Mouse (Mus musculus): ENCODE data around the gene Nt5m. TPM values are rescaled to one million over a fixed set of nuclear protein-coding genes. Genes with fewer than 3 reads are reported as not detected.

Nt5m gene
- total RNA-seq, 2 experiments from 2014 or later, result 25.3 to 29.2 TPM

DNA sequence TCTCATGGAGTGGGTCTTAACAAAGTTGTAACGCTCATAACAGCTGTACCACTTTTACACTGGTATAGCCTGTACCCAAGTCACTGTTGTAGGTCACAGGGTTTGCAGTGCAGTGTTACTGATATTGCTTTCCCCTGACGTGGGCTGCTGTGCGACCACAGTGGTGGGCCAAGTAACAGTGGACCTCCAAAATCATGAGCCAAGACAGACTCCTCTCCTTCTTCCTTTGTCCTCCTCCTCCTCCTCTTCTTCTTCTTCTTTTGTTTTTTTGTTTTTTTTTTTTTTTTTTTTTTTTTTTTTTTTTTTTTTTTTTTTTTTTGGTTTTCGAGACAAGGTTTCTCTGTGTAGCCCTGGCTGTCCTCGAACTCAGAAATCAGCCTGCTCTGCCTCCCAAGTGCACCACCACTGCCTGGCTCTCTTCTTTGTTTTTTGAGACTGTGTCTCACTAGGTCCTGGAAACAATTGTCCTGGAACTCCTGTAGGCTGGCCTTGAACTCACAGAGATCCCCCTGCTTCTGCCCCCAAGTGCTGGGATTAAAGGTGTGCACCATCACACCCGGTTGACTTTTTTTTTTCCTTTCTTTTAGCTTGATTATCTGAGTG is 67.4 kb downstream of the Nt5m start:
- DNase-seq, result no peak

DNA sequence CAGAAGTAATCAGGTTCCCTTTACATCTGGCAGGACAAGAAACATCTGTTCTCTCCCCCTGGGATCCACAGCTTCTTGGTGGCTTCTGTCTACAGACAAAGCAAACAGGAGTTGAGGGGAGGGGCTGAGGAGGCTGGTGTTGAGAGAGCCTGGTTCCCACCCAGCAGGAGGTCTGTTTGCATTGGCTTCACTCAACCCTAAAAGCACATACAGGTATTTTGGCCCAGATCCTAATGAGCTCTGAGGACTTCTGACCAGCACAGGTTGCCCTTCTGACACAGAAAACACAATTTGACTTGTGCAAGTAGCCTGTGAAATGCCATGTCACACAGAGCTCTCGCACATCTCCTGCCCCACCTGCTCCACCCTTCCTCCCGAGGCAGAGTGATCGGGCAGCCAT is 69.2 kb downstream of the Nt5m start:
- no peak for DNase-seq

DNA sequence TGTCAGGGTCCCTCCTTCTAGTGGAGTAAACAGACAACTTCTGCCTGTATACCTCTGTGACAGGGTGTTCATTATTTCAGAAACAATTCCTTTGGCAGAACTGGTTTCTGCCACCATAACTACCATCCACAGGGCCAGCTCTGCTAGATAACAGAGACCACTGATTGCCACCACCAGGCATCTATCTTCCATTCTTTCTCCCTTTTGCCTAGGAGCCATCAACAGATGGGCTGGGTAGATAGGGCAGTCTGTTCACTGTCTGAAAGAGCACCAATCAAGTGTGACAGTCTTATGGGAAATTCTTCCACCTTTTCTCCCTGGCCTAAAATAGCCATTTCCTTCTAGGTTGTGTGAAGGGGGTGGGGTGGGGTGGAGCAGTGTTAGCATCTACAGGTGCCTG is 71.3 kb downstream of the Nt5m start:
- no peak for DNase-seq

DNA sequence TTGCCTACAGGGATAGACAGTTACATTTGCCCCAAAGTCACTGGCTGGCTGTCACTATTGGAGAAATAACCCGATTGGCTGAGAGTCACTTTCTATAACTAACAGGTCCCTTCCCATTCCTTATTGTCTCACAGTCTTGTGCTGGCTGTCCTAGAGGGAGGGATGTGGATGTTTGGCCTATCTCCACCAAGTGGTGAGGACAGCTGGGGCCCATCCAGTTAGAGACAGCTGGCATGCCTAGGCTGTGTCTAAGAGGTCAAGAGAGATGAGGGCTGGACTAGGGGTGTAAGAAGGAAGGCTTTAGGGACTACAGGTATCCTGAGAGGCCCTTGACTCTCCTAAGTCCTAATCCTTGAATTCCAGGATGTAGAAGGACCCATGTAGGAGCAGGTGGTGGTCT is 72.3 kb downstream of the Nt5m start:
- DNase-seq, result no peak

DNA sequence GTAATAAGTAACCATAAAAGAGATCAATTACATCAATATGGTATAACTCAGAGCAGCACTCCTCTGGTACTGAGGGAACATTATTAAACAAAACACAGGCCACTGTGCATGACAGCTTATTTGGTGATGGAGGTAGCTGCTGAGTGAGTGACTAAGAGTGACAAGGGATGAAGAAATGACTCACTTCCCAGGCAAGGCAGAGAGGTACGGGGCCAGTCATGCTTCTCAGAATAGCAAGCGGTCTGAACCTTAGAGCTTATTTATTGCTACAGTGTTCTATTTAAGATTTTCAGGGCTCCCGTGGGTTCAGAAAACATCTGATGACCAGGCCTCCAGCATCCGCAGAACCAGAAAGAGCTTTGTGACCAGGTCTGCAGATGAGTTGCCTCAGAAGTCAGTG is 74.5 kb downstream of the Nt5m start:
- no peak for DNase-seq

DNA sequence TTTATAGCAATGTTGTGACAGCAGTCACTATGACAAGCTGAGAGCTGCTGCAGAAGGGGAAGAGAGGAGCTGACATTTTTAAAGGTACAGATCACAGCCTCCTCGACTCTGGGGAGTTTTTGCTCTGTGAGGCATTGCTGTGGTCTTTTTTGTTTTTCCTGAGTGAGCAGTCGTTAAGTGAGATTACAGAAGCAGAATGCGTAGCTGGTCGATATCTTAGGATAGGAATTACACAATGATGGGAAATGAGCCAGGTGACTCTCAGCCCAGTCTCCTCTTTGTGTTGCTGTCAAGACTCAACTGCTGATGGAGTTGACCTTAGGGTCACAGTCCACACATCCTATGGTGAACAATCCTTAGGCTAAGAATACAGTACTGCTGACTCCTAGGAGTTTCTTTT is 78.8 kb downstream of the Nt5m start:
- peak; percentile 38 for DNase-seq

DNA sequence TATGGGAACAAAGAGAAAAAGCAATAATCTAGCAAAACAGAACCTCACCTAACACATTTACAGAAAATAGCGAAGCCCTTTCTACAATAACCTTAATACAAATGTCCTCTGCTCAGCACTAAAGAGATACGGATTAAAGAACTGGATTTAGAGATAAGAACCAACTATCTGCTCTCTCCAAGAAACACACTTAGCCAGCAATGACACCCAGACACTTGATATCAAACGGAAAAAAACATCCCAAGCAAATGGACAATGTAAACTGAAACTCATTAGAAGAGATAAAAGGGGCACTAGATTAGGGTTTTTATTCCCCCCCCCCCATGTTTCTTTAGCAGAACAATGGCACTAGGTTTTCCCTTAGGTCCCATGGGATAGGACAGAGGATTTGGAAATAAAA is 80.2 kb downstream of the Nt5m start:
- no peak for DNase-seq

DNA sequence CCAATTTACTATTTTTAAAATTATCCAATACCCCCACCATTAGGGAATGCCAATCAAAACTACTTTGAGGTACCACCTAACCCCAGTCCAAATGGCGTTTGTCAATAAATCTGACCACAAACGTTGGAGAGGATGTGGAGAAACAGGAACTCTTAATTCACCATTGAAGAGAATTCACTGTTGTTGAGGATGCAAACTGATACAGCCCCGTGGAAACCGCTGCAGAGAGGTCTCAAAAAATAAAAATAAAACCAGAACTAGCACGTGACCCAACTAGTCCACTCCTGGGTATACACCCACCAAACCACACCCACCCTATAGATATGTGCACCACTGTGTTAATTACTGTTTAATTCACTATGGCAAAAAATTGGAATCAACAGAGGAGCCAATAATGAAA is 81.1 kb downstream of the Nt5m start:
- no peak for DNase-seq

DNA sequence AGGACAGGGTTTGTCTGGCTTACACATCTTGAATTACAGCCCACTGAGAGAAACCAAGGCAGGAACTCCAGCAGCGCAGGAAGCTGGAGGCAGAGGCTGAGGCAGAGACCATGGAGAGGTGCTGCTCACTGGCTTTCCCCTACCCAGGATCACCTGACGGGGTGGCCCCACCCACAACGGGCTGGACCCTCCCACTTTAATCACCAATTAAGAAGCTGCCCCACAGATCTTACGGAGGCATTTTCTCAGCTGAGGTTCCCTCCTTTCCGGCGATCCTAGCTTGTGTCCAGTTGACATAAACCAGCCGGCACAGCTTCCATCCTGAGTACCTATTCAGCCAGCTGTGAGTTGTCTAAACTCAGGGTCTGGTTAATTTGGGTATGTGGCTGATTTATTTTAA is 82.0 kb downstream of the Nt5m start:
- peak; percentile 44 for DNase-seq

DNA sequence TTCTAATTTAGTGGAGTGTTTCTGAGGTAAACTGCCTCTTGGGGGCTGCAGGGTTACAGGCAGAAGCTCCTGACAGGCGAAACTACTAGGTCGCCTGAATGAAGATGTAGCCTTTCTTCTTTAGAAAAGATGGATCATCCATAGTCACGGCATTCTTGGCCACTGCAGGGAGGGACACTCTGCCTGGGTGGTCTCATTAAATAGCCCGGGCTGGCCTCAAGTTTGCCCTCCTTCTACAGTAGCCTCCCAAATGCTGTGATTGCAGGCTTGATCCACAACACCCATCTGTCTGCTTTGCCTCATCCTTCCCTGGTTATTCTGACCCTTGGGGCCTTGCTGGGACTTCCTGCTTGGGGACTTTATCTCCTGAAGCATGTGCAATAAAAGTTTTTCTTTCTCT is 90.8 kb downstream of the Nt5m start:
- DNase-seq, result no peak

Other genes with a start within 250 kb of the Nt5m start
- not detected for gene Olfr223, start 246.2 kb upstream of the Nt5m start, total RNA-seq (2021)
- gene Mprip, start 178.1 kb upstream of the Nt5m start, total RNA-seq (2021), result 100 to 1,000 TPM; 220 to 241 TPM
- gene Pld6, start 51.8 kb upstream of the Nt5m start, total RNA-seq (2021), result 1 to 10 TPM; 1.9 to 2.2 TPM
- gene Flcn, start 29.4 kb upstream of the Nt5m start, total RNA-seq (2021), result 10 to 100 TPM; 22.1 to 28.0 TPM
- gene Cops3, start 391 bp downstream of the Nt5m start, total RNA-seq (2021), result 10 to 100 TPM; 83.9 to 85.6 TPM
- gene Med9, start 108.8 kb downstream of the Nt5m start, total RNA-seq (2021), result 10 to 100 TPM; 27.5 to 30.2 TPM
- 1 to 10 TPM; 4.0 to 4.4 TPM for gene Rasd1, start 125.5 kb downstream of the Nt5m start, total RNA-seq (2021)
- 1 to 10 TPM; 2.3 to 2.9 TPM for gene Pemt, start 207.0 kb downstream of the Nt5m start, total RNA-seq (2021)

Measured in heart, postnatal 4 days (tissue).